Mouse (Mus musculus): Measurements from ENCODE around the gene Wdfy1.

DNA sequence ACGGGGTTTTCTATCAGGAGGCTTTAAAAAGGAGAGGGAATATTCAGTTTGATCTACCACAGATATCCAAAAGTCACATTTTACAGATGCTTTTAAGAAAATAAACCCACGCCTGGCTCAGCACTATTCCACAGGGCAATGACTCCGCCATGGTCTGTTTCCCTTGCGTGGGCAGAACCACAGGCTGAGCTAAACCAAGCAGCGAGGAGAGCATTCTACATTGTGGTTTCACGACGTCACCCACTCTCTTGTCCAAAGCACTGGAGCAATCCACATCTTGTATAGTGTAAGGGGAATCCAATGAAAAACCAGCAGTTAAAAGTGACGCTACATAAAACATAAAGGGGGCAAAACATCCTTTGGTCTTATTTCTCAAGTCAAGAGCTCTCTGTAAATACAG is 72.4 kb downstream of the Wdfy1 start:
- no peak for TF ChIP-seq CTCF (IDR thresholded peaks at IDR 0.05; ENCODE audit: low read depth)
- TF ChIP-seq EP300 (IDR thresholded peaks at IDR 0.05; ENCODE audit: low read depth): no peak
